Mouse (Mus musculus) kidney, adult 10 weeks (tissue): ENCODE data around the gene Olfr503. TPM values are rescaled to one million over a fixed set of nuclear protein-coding genes. Genes with fewer than 3 reads are reported as not detected.

ENCODE experiments used
- polyA plus RNA-seq: library from polyadenylated mRNA; stranded (reverse); fragments of 350-450 nt; fragmentation: Illumina TruSeq; extraction: RNeasy Lipid Tissue Mini Kit (QIAGEN cat#74804); gene quantifications from one replicate; pipeline ENCODE4 v1.2.3, GENCODE M21; 2014; ENCODE audit warnings: low read depth, low replicate concordance

The Olfr503 gene
- polyA plus RNA-seq = not detected

GRCm38 (mm10) chr7:108544227-108544626 is at the start of gene Olfr503:
Gene Olfr503, plus strand, starts transcription at chr7:108544527.

GRCm38 (mm10) chr7:108524965-108525364 is 19.4 kb upstream of the Olfr503 start, which contains the start of gene Olfr502:
Gene Olfr502, minus strand, starts transcription at chr7:108525065.

GRCm38 (mm10) chr7:108565693-108566092 is 21.4 kb downstream of the Olfr503 start, which contains the start of gene Olfr504:
Gene Olfr504, minus strand, starts transcription at chr7:108565793.

Other genes with a start within 250 kb of the Olfr503 start
- not detected for gene Olfr491, start 231.1 kb upstream of the Olfr503 start, polyA plus RNA-seq
- gene Olfr492, start 220.9 kb upstream of the Olfr503 start, polyA plus RNA-seq = not detected
- gene Olfr493, start 197.5 kb upstream of the Olfr503 start, polyA plus RNA-seq = not detected
- not detected for gene Olfr494, start 179.2 kb upstream of the Olfr503 start, polyA plus RNA-seq
- gene Olfr495, start 151.4 kb upstream of the Olfr503 start, polyA plus RNA-seq = not detected
- not detected for gene Olfr497, start 124.1 kb upstream of the Olfr503 start, polyA plus RNA-seq
- gene Olfr498, start 79.2 kb upstream of the Olfr503 start, polyA plus RNA-seq = not detected
- not detected for gene Olfr502, start 19.5 kb upstream of the Olfr503 start, polyA plus RNA-seq
- gene Olfr504, start 21.3 kb downstream of the Olfr503 start, polyA plus RNA-seq = not detected
- gene Olfr506, start 66.3 kb downstream of the Olfr503 start, polyA plus RNA-seq = not detected
- gene Olfr507, start 77.3 kb downstream of the Olfr503 start, polyA plus RNA-seq = not detected
- not detected for gene Olfr508, start 85.5 kb downstream of the Olfr503 start, polyA plus RNA-seq
- gene Olfr509, start 107.4 kb downstream of the Olfr503 start, polyA plus RNA-seq = not detected
- gene Olfr510, start 121.9 kb downstream of the Olfr503 start, polyA plus RNA-seq = not detected
- gene Olfr512, start 168.8 kb downstream of the Olfr503 start, polyA plus RNA-seq = not detected
- not detected for gene Olfr513, start 206.4 kb downstream of the Olfr503 start, polyA plus RNA-seq